Mouse (Mus musculus) MEL (cell line): ENCODE results near the gene C1ql4.

ENCODE experiments used
- CTCF ChIP-seq, 3 experiments: IDR thresholded peaks in 2 of 3; conservative IDR thresholded peaks in 1 of 3; 2 replicates each; pipeline ENCODE4 v1.5.1; 2011 to 2012; ENCODE audit warnings: low read length in 3 of 3, low read depth in 2 of 3, mild to moderate bottlenecking in 2 of 3, improper control_type of control experiment in 1 of 3, inconsistent platforms in 1 of 3, mixed read lengths in 1 of 3, moderate library complexity in 1 of 3; ENCODE audit not compliant: control insufficient read depth in 1 of 3, insufficient read depth in 1 of 3, poor library complexity in 1 of 3, severe bottlenecking in 1 of 3
- ELF1 ChIP-seq: IDR thresholded peaks from 2 replicates; pipeline ENCODE4 v1.6.1; 2014; ENCODE audit warnings: low read depth, mild to moderate bottlenecking, inconsistent platforms, low read length, improper control_type of control experiment, moderate library complexity
- ETS1 ChIP-seq: IDR thresholded peaks from 2 replicates; pipeline ENCODE4 v1.6.1; 2012; ENCODE audit warnings: low read depth, mild to moderate bottlenecking, inconsistent platforms, low read length, improper control_type of control experiment, moderate library complexity
- GABPA ChIP-seq: IDR thresholded peaks from 2 replicates; pipeline ENCODE4 v1.6.1; 2012; ENCODE audit warnings: low read depth, mild to moderate bottlenecking, inconsistent platforms, low read length, improper control_type of control experiment, moderate library complexity
- MAX ChIP-seq: IDR thresholded peaks from 2 replicates; pipeline ENCODE4 v1.6.1; 2011; ENCODE audit warnings: low read length, improper control_type of control experiment
- MYB ChIP-seq: IDR thresholded peaks from 2 replicates; pipeline ENCODE4 v1.6.1; 2011; ENCODE audit warnings: mild to moderate bottlenecking, low read depth, low read length, improper control_type of control experiment
- POLR2A ChIP-seq, 2 experiments: IDR thresholded peaks; 2 replicates each; pipeline ENCODE4 v1.6.1; 2011 to 2012; ENCODE audit warnings: low read length in 2 of 2, mild to moderate bottlenecking in 2 of 2, control low read depth in 1 of 2, improper control_type of control experiment in 1 of 2, low read depth in 1 of 2, moderate library complexity in 1 of 2; ENCODE audit not compliant: control insufficient read depth in 1 of 2, insufficient read depth in 1 of 2, poor library complexity in 1 of 2
- RAD21 ChIP-seq: IDR thresholded peaks from 2 replicates; pipeline ENCODE4 v1.6.1; 2011; ENCODE audit warnings: mild to moderate bottlenecking, low read depth, low read length, improper control_type of control experiment

GRCm38 (mm10) chr15:99040920-99041856, 46.4 kb downstream of the C1ql4 start:
- TF ChIP-seq POLR2A (IDR thresholded peaks at IDR 0.05; ENCODE audit: control insufficient read depth in 1 of 2, insufficient read depth in 1 of 2, low read depth in 1 of 2, low read length in 2 of 2, poor library complexity in 1 of 2) (no peak), MYB (no peak), MAX (no peak), CTCF (IDR thresholded peaks at IDR 0.05 in 2 of 3, conservative IDR thresholded peaks at IDR 0.05 in 1 of 3; ENCODE audit: control insufficient read depth in 1 of 3, insufficient read depth in 1 of 3, low read depth in 2 of 3, low read length in 3 of 3, poor library complexity in 1 of 3, severe bottlenecking in 1 of 3) (no peak), GABPA (no peak), ELF1 (no peak), ETS1 (no peak), RAD21 (no peak)
